In the genomic region with DNA sequence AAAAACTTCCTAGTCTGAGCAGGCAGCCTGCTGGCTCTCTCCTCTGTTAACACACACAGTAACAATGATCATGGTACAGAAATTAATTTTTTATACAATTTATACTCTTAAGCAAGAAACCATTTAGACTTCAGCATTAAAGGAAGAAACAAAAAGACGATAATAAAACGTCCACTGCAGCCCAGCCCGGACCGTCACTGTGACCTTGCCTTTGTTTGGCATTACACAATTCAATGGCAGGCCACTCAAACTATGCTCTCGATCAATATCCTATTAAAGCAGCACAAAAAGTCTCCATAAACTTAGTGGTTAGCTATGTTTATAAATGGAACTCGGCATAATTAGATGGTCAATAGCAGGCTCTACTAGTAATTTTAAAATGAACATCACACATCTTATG, we compare ENCODE assay signal across 9 mouse cellular contexts.
DNase-seq lines count a peak whose midpoint lies in the region; ATAC-seq and TF ChIP-seq lines count a peak whose summit lies in the region.
"Had no signal": no experiment of that assay in that cellular context is flagged by ENCODE, and none has a peak within 500 bp of the region (broad histone marks: within the 10 kb centered on the region; RNA-seq: fewer than 3 reads in every experiment).

No protein-coding gene starts in this region.

- ATAC-seq in forebrain, embryonic 11.5 days (replicated peaks; ENCODE audit: low FRiP score) = no peak
- ATAC-seq in hindbrain, embryonic 13.5 days (ENCODE audit: low FRiP score) = no peak
- ATAC-seq in midbrain, embryonic 16.5 days = no peak
- no peak for ATAC-seq in frontal cortex, adult (ENCODE audit: low TSS enrichment)

- H3K27me3 ChIP-seq in forebrain, embryonic 11.5 days (ENCODE audit: control insufficient read depth, insufficient read depth, low read length) = no peaks in the 10 kb centered on the region
- H3K27me3 ChIP-seq in hindbrain, embryonic 13.5 days = no peaks in the 10 kb centered on the region
- no peaks in the 10 kb centered on the region for H3K27me3 ChIP-seq in midbrain, embryonic 16.5 days (ENCODE audit: control insufficient read depth, insufficient read depth, low read depth, low read length)
- H3K27me3 ChIP-seq: liver, embryonic 15.5 days had no signal

- H3K9ac ChIP-seq in forebrain, embryonic 11.5 days (ENCODE audit: low read length) = no peak overlapping the region
- no peak overlapping the region for H3K9ac ChIP-seq in hindbrain, embryonic 13.5 days
- H3K9ac ChIP-seq in midbrain, embryonic 16.5 days (ENCODE audit: low read depth, low read length) = no peak overlapping the region
- H3K9ac ChIP-seq: liver, embryonic 15.5 days had no signal

- TF ChIP-seq CTCF in layer of hippocampus, adult 2 months (conservative IDR thresholded peaks at IDR 0.05) = no peak

- no peaks in the 10 kb centered on the region for H3K9me3 ChIP-seq in forebrain, embryonic 11.5 days (ENCODE audit: control insufficient read depth, low read length)
- no peaks in the 10 kb centered on the region for H3K9me3 ChIP-seq in hindbrain, embryonic 13.5 days
- no peaks in the 10 kb centered on the region for H3K9me3 ChIP-seq in midbrain, embryonic 16.5 days (replicated peaks; ENCODE audit: control insufficient read depth, low read length, poor library complexity, severe bottlenecking)
- H3K9me3 ChIP-seq: liver, embryonic 15.5 days had no signal

- H3K4me1 ChIP-seq in forebrain, embryonic 11.5 days (replicated peaks; ENCODE audit: control insufficient read depth, insufficient read depth, low read length) = peaks cover 15% of the 10 kb centered on the region; the same call in 1 of the 2 replicates
- peaks cover 53% of the 10 kb centered on the region for H3K4me1 ChIP-seq in hindbrain, embryonic 13.5 days (replicated peaks)
- peaks cover 16% of the 10 kb centered on the region for H3K4me1 ChIP-seq in midbrain, embryonic 16.5 days (ENCODE audit: control insufficient read depth, insufficient read depth, low read length)

- H3K4me3 ChIP-seq in layer of hippocampus, adult 2 months = no peak overlapping the region
- no peak overlapping the region for H3K4me3 ChIP-seq in forebrain, embryonic 11.5 days (ENCODE audit: low read depth, low read length)
- H3K4me3 ChIP-seq in hindbrain, embryonic 13.5 days = no peak overlapping the region
- no peak overlapping the region for H3K4me3 ChIP-seq in midbrain, embryonic 16.5 days (ENCODE audit: low read depth, low read length)
- H3K4me3 ChIP-seq: erythroblast, embryonic 14.5 days; liver, embryonic 15.5 days had no signal

- DNase-seq in layer of hippocampus, adult 2 months (ENCODE audit: low spot score in 2 of 2) = no peak
- no peak for DNase-seq in layer of hippocampus, postnatal 25 days (ENCODE audit: extremely low spot score in 1 of 2, low spot score in 1 of 2)
- no peak for DNase-seq in forebrain, embryonic 11.5 days (ENCODE audit: low spot score)
- no peak for DNase-seq in yolk sac, embryonic 10.5 days (ENCODE audit: low spot score)

- no peaks in the 10 kb centered on the region for H3K36me3 ChIP-seq in forebrain, embryonic 11.5 days (ENCODE audit: control insufficient read depth, insufficient read depth, low read length)
- H3K36me3 ChIP-seq in hindbrain, embryonic 13.5 days = no peaks in the 10 kb centered on the region; the same call in 1 of the 2 replicates
- H3K36me3 ChIP-seq in midbrain, embryonic 16.5 days (ENCODE audit: control insufficient read depth, insufficient read depth, low read length) = no peaks in the 10 kb centered on the region
- H3K36me3 ChIP-seq: liver, embryonic 15.5 days had no signal

- peak overlapping the region; percentile 84 for H3K27ac ChIP-seq in layer of hippocampus, adult 2 months
- peak overlapping the region; percentile 80; the same call in 1 of the 2 replicates for H3K27ac ChIP-seq in forebrain, embryonic 11.5 days (ENCODE audit: low read depth, low read length)
- peak overlapping the region; percentile 82 for H3K27ac ChIP-seq in hindbrain, embryonic 13.5 days
- H3K27ac ChIP-seq in midbrain, embryonic 16.5 days (ENCODE audit: low read length) = peak overlapping the region; percentile 71

- 53% methylated on average over 6 of the region's 6 CpGs for WGBS in forebrain, embryonic 11.5 days
- WGBS in hindbrain, embryonic 13.5 days = 52% methylated on average over 6 of the region's 6 CpGs
- 47% methylated on average over 6 of the region's 6 CpGs for WGBS in midbrain, embryonic 16.5 days

- H3K4me2 ChIP-seq in forebrain, embryonic 11.5 days (ENCODE audit: low read depth, low read length, severe bottlenecking) = no peak overlapping the region
- H3K4me2 ChIP-seq in hindbrain, embryonic 13.5 days = no peak overlapping the region
- H3K4me2 ChIP-seq in midbrain, embryonic 16.5 days (ENCODE audit: low read length) = no peak overlapping the region
- H3K4me2 ChIP-seq: liver, embryonic 15.5 days had no signal
